ENCODE assay signal across 12 mouse cellular contexts in the genomic region with DNA sequence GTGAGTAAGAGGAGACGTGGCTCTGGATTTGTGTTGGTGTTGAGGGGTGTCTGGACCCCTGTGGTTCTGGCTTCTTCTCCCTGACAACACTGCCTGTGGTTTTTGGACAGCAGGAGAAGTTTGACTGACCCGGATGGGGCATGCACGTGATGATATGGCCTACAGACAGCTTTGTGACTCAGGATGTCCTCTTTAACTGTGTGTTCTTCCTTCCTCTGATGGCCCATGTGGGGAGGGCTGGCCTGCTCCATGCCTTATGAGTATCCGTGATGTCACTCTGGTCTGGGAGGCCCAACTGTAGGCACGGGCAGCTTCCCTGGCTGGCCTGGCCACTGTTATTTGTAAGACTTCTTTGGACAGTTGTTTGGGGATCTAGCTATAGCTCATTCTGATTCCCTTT. TPM values are rescaled to one million over a fixed set of nuclear protein-coding genes. Genes with fewer than 3 reads are reported as not detected.
DNase-seq lines count a peak whose midpoint lies in the region; ATAC-seq and TF ChIP-seq lines count a peak whose summit lies in the region.
"Had no signal": no experiment of that assay in that cellular context is flagged by ENCODE, and none has a peak within 500 bp of the region (broad histone marks: within the 10 kb centered on the region; RNA-seq: fewer than 3 reads in every experiment).

No protein-coding gene starts in this region.

- no peaks in the 10 kb centered on the region for H3K36me3 ChIP-seq in intestine, embryonic 16.5 days (ENCODE audit: control insufficient read depth, insufficient read depth, low read length)
- no peaks in the 10 kb centered on the region for H3K36me3 ChIP-seq in intestine, postnatal 0 days (ENCODE audit: control insufficient read depth, insufficient read depth)
- no peaks in the 10 kb centered on the region for H3K36me3 ChIP-seq in hindbrain, embryonic 16.5 days (ENCODE audit: control insufficient read depth, insufficient read depth, low read length)
- H3K36me3 ChIP-seq in embryonic facial prominence, embryonic 10.5 days (replicated peaks) = no peaks in the 10 kb centered on the region
- H3K36me3 ChIP-seq: embryonic facial prominence, embryonic 13.5 days; liver, embryonic 15.5 days had no signal

- H3K4me2 ChIP-seq in intestine, embryonic 16.5 days (ENCODE audit: low read depth, low read length) = no peak overlapping the region
- no peak overlapping the region for H3K4me2 ChIP-seq in intestine, postnatal 0 days (replicated peaks; ENCODE audit: low read depth)
- H3K4me2 ChIP-seq in hindbrain, embryonic 16.5 days (ENCODE audit: low read length) = no peak overlapping the region
- H3K4me2 ChIP-seq: embryonic facial prominence, embryonic 13.5 days; liver, embryonic 15.5 days had no signal

- WGBS in intestine, embryonic 16.5 days = 70% methylated on average over 5 of the region's 5 CpGs
- WGBS in intestine, postnatal 0 days = 67% methylated on average over 5 of the region's 5 CpGs
- 89% methylated on average over 5 of the region's 5 CpGs for WGBS in hindbrain, embryonic 16.5 days
- WGBS in embryonic facial prominence, embryonic 10.5 days = 86% methylated on average over 5 of the region's 5 CpGs

- no peaks in the 10 kb centered on the region for H3K27me3 ChIP-seq in intestine, embryonic 16.5 days (replicated peaks; ENCODE audit: control insufficient read depth, insufficient read depth, low read length)
- H3K27me3 ChIP-seq in intestine, postnatal 0 days (replicated peaks; ENCODE audit: control insufficient read depth, insufficient read depth, low read length) = no peaks in the 10 kb centered on the region
- H3K27me3 ChIP-seq in hindbrain, embryonic 16.5 days (replicated peaks; ENCODE audit: control insufficient read depth, insufficient read depth, low read length) = no peaks in the 10 kb centered on the region
- H3K27me3 ChIP-seq in embryonic facial prominence, embryonic 10.5 days (replicated peaks; ENCODE audit: low read depth, poor library complexity, severe bottlenecking) = 0 out of 2 replicates have a peak, but pooled peaks cover 5% of the 10 kb centered on the region
- H3K27me3 ChIP-seq: embryonic facial prominence, embryonic 13.5 days; liver, embryonic 15.5 days had no signal

- H3K4me1 ChIP-seq in intestine, embryonic 16.5 days (ENCODE audit: control insufficient read depth, insufficient read depth, low read length) = peaks cover 88% of the 10 kb centered on the region
- peaks cover 53% of the 10 kb centered on the region for H3K4me1 ChIP-seq in intestine, postnatal 0 days (replicated peaks; ENCODE audit: control insufficient read depth, insufficient read depth, low read length)
- H3K4me1 ChIP-seq in hindbrain, embryonic 16.5 days (ENCODE audit: control insufficient read depth, insufficient read depth, low read depth, low read length) = peaks cover 18% of the 10 kb centered on the region
- H3K4me1 ChIP-seq in embryonic facial prominence, embryonic 10.5 days = peaks cover 84% of the 10 kb centered on the region

- no peak overlapping the region for H3K4me3 ChIP-seq in intestine, embryonic 16.5 days (ENCODE audit: low read length)
- no peak overlapping the region for H3K4me3 ChIP-seq in intestine, postnatal 0 days (ENCODE audit: low read depth, low read length)
- no peak overlapping the region for H3K4me3 ChIP-seq in hindbrain, embryonic 16.5 days (ENCODE audit: low read length)
- no peak overlapping the region for H3K4me3 ChIP-seq in embryonic facial prominence, embryonic 10.5 days
- H3K4me3 ChIP-seq: embryonic facial prominence, embryonic 13.5 days; liver, embryonic 15.5 days had no signal

- no peak overlapping the region for H3K9ac ChIP-seq in intestine, embryonic 16.5 days (ENCODE audit: low read depth, low read length)
- H3K9ac ChIP-seq in intestine, postnatal 0 days (ENCODE audit: low read depth, low read length) = no peak overlapping the region
- no peak overlapping the region for H3K9ac ChIP-seq in hindbrain, embryonic 16.5 days (ENCODE audit: low read depth, low read length)
- H3K9ac ChIP-seq: embryonic facial prominence, embryonic 13.5 days; liver, embryonic 15.5 days had no signal

- DNase-seq in brain, adult 2 months (ENCODE audit: low read depth, low spot score) = peak; percentile 15
- peak; percentile 68 for DNase-seq in kidney, adult 9 months
- DNase-seq in lung, postnatal 14 days = peak; percentile 54
- no peak for DNase-seq in urinary bladder, postnatal 10 days (ENCODE audit: low spot score)
- DNase-seq in embryonic facial prominence, embryonic 10.5 days (ENCODE audit: low spot score) = no peak
- DNase-seq: cerebellum, adult 2 months had no signal

- 0 out of 2 replicates have a peak overlapping the region, but pooled peaks have one; percentile 10 for H3K27ac ChIP-seq in intestine, embryonic 16.5 days (ENCODE audit: low read length)
- H3K27ac ChIP-seq in intestine, postnatal 0 days (ENCODE audit: low read depth, low read length) = no peak overlapping the region; the same call in 1 of the 2 replicates
- no peak overlapping the region for H3K27ac ChIP-seq in hindbrain, embryonic 16.5 days (ENCODE audit: low read depth, low read length)
- no peak overlapping the region for H3K27ac ChIP-seq in embryonic facial prominence, embryonic 10.5 days (replicated peaks)
- H3K27ac ChIP-seq: embryonic facial prominence, embryonic 13.5 days; liver, embryonic 15.5 days had no signal

- TF ChIP-seq CTCF in intestine, postnatal 0 days (IDR thresholded peaks at IDR 0.05; ENCODE audit: low read depth) = no peak

- no peaks in the 10 kb centered on the region for H3K9me3 ChIP-seq in intestine, embryonic 16.5 days (ENCODE audit: control insufficient read depth, low read length)
- no peaks in the 10 kb centered on the region for H3K9me3 ChIP-seq in intestine, postnatal 0 days (ENCODE audit: control insufficient read depth)
- no peaks in the 10 kb centered on the region for H3K9me3 ChIP-seq in hindbrain, embryonic 16.5 days (ENCODE audit: control insufficient read depth, low read length)
- no peaks in the 10 kb centered on the region for H3K9me3 ChIP-seq in embryonic facial prominence, embryonic 10.5 days
- H3K9me3 ChIP-seq: embryonic facial prominence, embryonic 13.5 days; liver, embryonic 15.5 days had no signal

- ATAC-seq in intestine, embryonic 16.5 days = no peak
- ATAC-seq in intestine, postnatal 0 days = no peak
- ATAC-seq in hindbrain, embryonic 16.5 days = no peak
- ATAC-seq: CD4-positive, CD25-positive, alpha-beta regulatory T cell, adult 4 months had no signal

RNA-seq across cellular contexts. Expression of a gene that starts 11.7 kb away (rescaled TPM):
- 9.9 and 11.4 TPM in 2 replicates for polyA plus RNA-seq in intestine, embryonic 16.5 days (2015; fragmentation: Nextera tagmentation; extraction: Ambion mirVana)
- 9.0 and 10.2 TPM in 2 replicates for polyA plus RNA-seq in intestine, postnatal 0 days (2015; fragmentation: Nextera tagmentation; extraction: Ambion mirVana)
- 3.4 and 4.0 TPM in 2 replicates for polyA plus RNA-seq in hindbrain, embryonic 16.5 days (2015; fragmentation: Nextera tagmentation; extraction: Ambion mirVana)
- polyA plus RNA-seq in embryonic facial prominence, embryonic 10.5 days (2016; fragmentation: Nextera tagmentation; extraction: Ambion mirVana) = 8.8 and 9.3 TPM in 2 replicates

Comparison
In these comparisons a context has a peak if more than half of its experiments do, and no peak if none do; other contexts are left out.
1. DNase-seq: peak in brain, adult 2 months (single experiment), kidney, adult 9 months (single experiment) and lung, postnatal 14 days (single experiment); none in urinary bladder, postnatal 10 days (single experiment) and embryonic facial prominence, embryonic 10.5 days (single experiment).